Mouse (Mus musculus): ENCODE data around the gene Lipt2.

The Lipt2 gene

DNA sequence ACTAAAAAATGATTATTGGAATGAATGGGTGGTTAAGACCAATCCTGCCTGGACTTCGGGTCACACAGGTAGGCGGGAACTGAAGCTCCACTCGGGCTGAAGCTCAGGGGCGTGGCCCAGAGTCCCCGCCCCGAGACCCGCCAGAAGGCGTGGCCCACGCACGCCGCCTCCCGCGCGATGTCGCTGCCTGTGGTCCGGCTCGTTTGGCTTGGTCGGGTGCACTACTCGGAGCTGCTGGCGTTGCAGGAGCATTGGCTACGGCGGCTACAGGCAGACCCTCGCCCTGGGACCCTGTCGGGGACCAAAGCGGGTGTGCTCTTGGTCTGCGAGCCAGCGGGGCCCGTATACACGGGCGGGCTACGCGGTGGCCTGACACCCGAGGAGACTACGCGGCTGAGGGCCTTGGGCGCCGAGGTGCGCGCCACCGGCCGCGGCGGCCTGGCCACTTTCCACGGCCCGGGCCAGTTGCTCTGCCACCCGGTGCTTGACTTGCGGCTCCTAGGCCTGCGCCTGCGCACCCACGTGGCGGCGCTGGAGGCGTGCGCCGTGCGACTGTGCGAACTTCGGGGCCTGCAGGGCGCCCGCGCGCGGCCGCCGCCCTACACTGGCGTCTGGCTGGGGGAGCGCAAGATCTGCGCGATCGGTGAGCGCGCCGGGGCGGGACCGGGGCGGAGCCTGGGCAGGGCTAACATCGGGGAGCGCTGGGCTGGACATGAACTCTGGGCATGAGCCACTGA lies at the start of gene Lipt2:
Gene Lipt2, plus strand, starts transcription at position 173 of the 737 bp plus-strand sequence.
- peak; percentile 98 for DNase-seq (ENCODE audit: inconsistent ontology term)

DNA sequence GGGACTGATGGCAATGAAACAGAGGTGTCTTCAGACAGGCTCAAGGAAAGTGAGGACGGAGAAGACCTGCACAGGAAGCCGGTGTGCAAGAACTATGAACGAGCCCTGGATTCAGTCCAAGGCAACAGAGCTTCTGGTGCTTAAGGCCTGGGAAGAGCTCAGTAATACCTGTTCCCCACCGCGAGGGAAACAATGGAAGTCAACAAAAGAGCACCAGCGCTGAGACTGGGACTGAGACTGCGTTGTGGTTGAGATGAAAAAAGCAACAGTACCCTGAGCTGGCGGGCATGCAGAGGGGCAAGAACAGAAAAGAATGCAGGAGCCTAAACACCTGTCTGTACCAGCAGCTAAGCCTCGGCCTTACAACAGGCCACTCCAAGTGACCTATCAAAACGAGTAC lies 47.6 kb upstream of the Lipt2 start:
- no peak for DNase-seq (ENCODE audit: inconsistent ontology term)

DNA sequence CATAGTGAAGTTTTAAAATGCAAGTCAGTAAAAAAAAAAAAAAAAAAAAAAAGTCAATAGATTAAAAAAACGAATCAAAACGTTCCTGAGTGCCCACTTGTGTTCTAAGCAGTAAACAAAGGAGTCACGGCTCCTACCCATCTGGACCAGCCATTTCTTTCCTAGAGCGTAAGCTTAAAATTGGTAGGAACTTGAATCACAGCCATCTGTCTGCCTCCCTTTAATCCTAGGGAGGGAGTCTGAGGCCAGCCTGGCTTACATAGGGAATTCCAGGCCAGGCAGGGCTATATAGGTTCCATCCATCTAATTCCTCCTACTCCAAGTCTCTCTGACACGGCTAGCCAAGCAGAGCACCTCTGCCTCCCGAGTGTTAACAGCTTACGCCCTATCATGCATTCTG lies 45.3 kb upstream of the Lipt2 start:
- DNase-seq (ENCODE audit: inconsistent ontology term): no peak

DNA sequence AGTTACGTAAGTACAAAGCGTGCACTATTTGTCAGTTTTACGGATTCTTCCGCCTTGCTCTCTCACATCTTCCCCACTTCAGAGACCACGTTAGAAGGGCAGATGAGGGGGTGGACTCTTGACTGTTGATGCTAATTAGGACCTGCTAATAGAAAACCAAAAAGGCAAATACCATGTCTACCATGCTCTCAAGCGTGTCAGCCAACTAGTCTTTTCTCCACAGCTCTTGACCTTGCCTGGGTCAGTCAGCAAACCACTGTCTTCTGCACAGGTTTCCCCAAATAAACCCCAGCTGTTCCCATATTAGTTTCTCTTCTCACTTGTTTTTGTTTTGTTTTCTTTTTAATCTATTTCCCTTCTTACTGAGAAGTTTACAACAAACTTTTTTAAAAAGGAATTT lies 44.8 kb upstream of the Lipt2 start:
- DNase-seq (ENCODE audit: inconsistent ontology term): no peak

DNA sequence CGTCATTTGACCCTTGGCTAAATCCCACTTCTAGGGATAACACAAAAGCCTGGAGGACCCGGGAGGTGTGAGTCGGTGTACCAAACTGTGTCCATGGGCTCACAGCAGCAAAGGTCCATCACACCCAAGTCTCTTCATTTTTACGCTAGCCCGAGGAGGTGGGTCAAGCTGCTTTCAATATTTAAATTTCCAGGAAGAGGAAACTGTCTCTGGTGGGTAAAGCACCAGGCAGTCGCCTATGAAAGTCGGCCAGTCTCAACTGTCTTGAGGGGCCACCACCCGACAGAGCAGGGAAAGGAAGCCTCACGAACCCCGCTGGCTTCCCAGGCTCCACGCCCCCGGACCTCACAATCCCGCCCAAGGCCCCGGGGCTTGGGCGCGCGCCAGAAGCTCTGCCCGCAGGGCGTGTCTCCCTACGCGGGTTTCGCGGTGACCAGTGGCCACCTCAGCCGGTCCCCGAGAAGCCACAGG lies 38.3 kb upstream of the Lipt2 start:
- DNase-seq (ENCODE audit: inconsistent ontology term): peak; percentile 87

DNA sequence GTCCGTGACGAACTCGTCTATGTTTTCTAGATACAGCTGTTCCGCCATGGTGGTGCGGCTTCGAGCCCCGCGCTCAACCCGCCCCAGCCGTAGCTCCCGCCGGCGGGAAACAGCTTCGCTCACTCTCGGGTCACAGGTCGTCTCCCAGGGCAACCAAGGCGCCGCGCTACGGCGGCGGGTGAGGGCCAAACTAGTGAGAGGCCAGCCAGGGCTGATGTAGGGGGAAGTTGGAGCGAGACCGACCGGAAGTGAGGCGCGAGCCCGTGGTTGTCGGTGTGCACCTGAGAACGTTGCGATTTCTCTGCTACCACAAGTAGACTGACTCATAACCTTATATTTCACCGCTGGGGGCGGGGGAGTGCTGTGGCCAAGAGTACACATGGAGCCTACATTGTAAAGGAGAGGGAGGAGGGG lies 37.7 kb upstream of the Lipt2 start, which contains the start of gene Pold3:
Gene Pold3, minus strand, starts transcription at position 190 of the 414 bp plus-strand sequence.
- peak; percentile 99 for DNase-seq (ENCODE audit: inconsistent ontology term)

DNA sequence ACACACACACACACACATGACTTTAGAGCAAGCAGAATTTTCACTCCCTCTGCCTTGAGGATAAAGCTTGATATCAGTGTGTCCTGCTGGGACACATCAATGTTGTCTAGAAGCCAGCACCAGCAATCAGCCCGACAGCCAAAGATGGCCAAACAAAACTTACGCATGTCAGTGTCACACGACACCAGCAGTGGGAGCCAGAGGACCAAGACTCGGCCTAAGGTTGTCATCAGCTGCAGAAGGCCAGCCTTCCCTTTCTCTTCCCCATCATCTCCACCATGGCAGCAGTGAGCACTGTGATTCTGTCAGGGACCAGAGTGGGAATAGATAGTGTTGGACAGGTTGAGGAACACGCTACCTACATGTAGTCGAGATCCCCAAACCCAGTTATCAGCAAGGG lies 35.6 kb upstream of the Lipt2 start:
- DNase-seq (ENCODE audit: inconsistent ontology term): peak; percentile 17

DNA sequence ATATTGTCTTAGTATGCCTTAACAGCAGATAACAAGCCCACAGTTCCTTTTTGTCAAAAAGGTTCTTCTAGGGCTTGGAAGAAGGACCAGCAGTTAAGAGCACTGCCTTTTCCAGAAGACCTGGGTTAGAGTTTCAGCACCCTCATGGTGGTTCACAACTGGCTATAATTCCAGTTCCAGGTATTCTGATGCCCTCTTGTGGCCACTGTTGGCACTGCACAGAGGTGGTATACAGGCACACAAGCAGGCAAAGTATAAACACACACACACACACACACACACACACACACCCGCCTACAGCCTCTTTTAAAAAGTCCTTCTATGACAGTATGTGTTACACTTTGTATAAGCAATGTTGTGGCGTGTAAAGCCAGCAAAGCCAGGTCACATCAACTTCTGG lies 34.9 kb upstream of the Lipt2 start:
- no peak for DNase-seq (ENCODE audit: inconsistent ontology term)

DNA sequence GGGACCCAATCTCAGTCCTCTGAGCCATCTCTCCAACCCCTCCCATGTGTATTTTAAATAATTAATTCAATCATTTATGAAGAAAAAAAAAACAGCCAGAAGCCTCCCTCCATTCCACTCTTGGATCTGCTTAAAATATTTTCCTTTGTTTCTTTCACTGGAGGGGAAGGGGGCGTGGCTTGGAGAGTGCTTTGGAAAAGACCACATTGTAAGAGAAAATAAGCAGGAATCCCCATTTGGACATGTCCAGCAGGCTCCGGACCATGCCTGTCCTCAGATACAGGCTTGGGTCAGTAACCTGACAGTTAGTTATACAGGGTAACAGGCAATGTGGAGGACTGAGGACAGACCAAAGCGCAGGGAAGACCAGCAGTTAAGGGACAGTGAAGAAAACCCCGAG lies 33.9 kb upstream of the Lipt2 start:
- DNase-seq (ENCODE audit: inconsistent ontology term): peak; percentile 20

DNA sequence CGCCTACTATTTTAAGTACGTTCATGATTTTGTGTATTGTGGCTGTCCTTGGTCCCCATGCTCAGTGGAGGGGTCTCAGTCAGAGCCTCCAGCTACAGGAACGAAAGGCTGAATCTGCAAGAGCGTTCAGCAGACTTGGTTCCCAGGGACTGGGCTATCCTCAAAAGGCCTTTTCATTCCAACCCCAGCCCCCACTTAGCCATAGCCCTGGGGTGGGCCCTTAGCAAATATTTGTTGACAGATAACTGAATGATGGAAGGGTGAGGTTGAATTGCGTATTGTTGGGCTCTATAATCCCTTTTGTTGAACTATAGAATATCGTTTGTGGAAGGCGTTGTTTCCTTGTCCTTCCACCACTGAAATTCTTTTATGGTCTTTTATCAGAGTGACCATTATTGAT lies 32.6 kb upstream of the Lipt2 start:
- no peak for DNase-seq (ENCODE audit: inconsistent ontology term)

DNA sequence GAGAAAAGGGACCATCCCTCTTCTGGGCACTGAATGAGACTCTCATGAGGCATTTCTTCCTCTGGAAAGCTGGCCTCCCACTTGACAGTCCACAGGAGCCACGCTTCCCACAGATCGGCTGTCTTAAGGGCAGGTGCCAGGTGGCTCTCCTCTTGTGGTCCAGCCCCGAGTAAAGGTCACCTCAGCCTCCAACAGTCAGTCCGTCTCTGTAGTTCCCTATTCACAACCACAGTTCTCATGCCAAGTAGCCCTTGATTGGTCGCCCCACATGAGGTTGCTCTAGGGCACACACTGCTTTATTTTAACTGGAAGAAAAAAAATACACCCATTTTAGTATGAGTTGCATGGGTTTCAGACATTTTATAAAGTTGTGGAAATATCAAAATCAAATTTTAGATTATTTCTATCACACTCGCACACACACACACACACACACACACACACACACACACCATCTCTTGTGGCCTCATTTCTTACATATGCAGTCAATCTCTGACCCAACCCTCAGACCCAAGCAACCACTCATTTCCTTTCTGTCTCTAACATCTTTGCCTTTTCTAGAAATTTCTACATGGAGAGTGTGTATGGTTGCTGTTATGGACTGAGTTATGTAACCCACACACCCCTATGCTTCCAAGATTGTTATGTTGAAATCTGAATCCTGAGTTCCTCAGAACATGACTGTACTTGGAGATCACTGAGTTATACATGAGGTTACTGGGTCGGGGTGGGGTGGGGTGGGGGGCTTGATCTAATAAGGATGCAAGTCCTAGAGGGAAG lies 30.6 kb upstream of the Lipt2 start:
- DNase-seq (ENCODE audit: inconsistent ontology term): no peak

DNA sequence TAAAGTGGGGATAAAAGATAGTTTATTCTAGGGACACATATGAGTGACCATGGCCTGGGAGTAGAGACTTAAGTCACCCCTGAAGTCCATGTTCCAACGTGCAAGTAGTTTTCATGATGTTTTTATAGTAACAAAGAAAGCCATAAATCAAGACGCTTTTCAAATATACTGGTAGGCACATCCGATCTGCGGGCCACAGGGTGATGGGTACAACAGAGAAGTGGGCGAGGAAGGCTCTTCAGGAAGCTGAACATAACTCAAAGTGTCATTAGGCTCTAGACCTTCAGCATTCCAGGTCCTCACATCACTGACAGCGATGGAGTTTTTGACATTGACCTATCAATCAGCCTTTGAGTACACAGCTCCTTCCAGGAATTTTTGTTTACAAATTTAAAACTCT lies 28.5 kb upstream of the Lipt2 start:
- no peak for DNase-seq (ENCODE audit: inconsistent ontology term)

DNA sequence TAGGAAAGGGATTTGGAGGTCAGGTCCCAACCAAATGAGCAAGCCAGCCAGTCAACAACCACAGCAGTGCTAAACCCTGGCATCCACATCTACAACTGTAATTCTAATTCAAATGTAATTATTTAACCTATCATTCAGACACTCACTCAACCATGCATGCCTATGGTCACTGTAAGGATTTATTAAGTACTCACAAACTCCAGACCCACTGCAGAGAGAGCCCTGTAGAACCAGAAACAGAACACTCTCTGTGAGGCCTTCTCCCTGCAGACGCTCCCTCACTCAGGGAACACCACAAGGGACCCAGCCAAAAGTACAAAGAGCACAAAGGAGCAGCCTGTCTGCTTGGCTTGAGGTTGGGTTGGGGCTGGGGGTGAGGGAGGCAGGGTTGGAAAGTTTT lies 26.7 kb upstream of the Lipt2 start:
- no peak for DNase-seq (ENCODE audit: inconsistent ontology term)

DNA sequence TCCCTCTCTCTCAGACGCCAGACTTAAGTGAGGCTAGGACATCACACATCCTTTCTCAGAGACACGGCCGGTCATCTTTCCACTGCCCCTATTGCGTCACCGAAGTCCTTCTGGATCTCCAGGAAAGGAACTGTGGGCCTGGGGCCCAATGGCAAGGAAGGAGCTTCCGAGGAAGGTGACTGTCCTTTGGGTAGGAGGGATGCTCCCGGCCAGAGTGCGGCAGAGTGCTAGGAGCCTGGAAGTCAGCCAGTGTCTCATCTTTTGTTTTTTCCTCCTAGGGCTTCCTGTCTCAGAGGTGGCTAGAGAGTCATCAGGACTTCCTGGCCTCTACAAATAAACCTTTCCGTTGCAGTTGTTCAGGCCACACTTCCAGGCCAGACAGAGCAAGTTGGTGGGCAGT lies 22.0 kb upstream of the Lipt2 start:
- DNase-seq (ENCODE audit: inconsistent ontology term): no peak

DNA sequence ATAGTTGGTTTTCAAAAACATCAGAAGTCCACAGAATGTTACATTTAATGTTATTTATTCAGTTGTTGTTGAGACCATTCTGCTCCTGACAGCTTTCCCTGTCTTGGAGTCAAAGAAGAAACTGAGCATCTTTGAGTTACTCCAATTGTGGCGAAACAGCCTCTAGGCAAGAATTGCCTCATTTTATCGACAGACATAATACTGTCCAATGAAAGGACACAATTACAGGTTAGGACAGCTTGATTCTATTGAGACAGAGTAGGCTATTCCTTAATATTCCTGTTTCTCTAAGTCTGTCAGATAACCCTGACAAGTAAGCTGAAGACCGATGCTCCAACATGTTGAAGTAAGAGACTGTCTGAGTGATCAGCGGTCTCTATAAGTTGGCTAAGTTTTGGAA lies 21.0 kb upstream of the Lipt2 start:
- DNase-seq (ENCODE audit: inconsistent ontology term): no peak

DNA sequence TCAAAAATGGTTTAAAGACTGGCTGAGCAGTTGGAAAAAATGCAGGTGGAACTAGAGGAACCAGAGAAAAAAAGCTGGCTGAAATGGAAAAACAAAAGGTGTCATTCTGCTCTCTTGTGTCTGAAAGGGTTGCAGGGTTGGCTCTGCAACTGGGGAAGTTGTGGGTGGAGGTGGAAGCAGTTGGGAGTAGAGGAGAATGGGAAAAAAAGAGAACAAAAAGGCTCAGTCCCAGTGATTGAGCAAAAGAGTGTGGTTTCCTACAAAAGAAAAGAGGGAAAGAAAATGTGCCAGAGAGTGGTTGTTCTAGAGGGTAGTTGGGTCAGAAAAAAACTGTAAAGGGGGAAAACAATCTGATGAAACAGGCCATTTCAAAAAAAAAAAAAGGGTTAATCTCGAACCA lies 18.5 kb upstream of the Lipt2 start:
- no peak for DNase-seq (ENCODE audit: inconsistent ontology term)

DNA sequence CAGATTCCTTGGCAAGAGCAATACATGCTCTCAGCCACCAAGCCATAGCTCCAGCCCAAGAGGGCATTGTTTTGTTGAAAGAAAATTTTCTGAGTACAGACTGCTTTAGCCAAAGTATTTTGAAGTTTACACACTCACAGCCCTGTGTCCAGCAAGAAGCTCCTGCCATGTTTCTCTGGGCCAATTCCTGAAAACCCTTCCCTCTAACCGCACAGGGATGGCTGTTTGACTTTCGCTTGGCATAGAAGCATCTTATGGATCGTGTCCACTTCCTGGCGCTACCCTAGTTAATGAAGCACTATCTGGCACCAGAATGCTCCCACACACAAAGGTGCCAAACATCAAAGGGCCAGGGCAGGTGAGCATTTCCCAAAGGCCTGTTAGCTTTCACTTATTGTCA lies 10.5 kb upstream of the Lipt2 start:
- DNase-seq (ENCODE audit: inconsistent ontology term): peak; percentile 35

DNA sequence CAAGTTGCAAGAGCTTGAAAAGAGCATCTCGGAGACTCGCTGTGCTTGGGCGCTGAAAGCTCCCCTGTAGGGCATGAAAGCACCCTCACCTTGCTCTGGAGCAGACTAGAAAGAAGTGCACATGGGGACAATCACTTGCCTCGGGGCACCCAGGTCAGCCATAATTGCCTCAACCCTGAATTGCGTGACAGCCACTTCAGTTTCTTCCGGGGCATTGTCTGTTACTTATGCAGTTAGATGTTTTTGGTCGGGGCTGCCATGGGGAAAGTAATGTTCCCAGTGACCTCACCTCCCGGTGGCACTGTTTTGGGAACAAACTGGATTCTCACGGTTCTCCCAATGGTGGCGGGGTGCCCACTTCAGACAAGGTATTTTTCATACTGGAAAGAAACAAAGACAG lies 9.0 kb upstream of the Lipt2 start:
- DNase-seq (ENCODE audit: inconsistent ontology term): peak; percentile 60

DNA sequence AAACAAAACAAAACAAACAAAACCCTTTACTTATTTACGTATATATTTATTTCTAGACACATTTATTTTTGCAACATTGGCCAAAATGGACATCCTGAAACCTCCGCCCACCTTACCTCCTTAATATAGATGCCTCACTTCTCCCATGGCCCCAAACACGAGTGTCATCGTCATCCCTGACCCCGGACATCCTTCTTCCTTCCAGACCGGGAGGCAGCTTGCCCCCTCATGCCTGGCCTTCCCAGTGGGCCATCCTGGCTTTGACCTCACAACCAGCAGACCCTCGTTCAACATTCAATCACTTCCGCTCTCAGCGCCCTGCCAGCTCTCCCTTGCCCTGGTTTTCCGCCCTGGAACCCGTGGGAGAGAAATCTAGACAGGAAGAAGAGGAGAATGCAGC lies 8.5 kb upstream of the Lipt2 start:
- no peak for DNase-seq (ENCODE audit: inconsistent ontology term)

DNA sequence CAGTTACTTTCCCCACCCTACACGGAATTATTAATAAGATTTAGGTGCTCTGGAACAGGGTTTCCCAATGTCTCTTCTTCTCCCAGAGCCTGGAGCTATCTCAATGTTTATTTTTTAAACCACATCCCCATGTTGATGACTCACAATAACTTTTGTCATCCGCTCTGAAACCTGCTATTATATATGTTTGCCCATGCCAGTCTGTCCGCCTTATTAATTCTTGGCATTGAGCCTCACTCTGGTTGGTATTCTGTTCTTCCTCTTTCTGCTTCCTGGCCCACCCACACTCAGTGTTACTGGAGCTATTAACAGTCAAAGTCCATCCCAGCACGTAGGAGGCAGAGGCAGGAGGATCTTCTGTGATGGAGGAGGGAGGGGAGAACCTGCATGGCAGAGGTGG lies 1.4 kb upstream of the Lipt2 start:
- no peak for DNase-seq (ENCODE audit: inconsistent ontology term)

DNA sequence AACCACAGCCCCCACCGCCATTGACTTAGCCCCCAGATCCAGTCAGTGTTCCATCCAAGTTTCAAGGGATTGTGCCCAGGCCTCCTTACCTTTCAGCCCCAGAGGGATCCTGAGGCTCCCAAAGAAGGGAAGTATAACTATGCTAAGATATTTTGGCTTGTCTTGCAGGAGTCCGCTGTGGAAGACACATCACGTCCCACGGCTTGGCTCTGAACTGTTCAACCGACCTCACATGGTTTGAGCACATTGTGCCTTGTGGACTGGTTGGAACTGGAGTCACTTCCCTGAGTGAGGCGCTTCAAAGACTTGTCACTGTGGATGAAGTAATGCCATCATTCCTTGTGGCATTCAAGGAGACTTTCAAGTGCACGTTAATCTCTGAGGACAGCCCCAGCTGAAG lies 929 bp downstream of the Lipt2 start:
- no peak for DNase-seq (ENCODE audit: inconsistent ontology term)

DNA sequence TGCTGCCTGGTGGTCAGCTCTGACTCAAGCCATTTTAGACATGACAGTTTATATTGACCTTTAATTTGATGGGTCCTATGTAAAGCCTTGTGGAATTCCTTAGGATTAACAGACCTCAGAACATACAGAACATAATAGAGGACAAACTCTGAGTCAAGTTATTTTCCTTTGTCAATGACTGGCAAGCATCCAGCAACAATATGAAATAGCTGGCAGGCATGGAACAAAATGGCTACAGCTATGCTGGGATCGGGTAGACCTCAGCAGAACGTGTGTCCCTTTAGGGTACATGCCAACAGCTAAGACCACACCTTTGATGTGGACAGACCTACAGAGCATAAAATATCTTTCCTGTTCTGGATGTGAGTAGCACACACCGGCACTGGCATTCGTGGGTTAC lies 4.4 kb downstream of the Lipt2 start:
- DNase-seq (ENCODE audit: inconsistent ontology term): peak; percentile 3

DNA sequence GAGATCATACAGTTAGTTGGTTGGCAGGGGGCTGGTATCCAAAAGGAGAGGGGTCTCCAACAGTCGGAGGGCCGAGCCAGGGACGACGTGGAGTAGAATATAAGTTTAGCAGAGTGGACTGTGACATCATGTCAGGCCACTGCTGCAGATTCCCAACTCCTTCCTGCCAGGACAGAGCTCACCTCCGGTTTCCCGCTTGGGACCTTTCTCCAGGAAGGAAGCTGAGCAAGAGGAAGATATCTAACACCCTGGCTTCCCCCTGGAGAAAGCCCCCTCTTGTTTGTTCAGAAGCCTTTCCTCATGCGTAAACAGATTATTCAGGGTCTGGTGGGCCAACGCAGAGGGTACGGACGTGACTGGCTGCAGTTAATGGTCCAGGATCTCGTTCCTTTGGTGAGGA lies 9.6 kb downstream of the Lipt2 start:
- no peak for DNase-seq (ENCODE audit: inconsistent ontology term)
